Mouse (Mus musculus) 416B (cell line): ENCODE results near the gene Gm4763.
"Not testable (repeated sequence)": the region's sequence is repeated elsewhere in the genome, so short reads cannot be mapped to it uniquely, and the experiment has no call there.

Source experiments
- DNase-seq: peaks from one replicate; pipeline ENCODE4 v3.0.0; 2011; ENCODE audit warnings: low read depth

Gene Gm4763

DNA sequence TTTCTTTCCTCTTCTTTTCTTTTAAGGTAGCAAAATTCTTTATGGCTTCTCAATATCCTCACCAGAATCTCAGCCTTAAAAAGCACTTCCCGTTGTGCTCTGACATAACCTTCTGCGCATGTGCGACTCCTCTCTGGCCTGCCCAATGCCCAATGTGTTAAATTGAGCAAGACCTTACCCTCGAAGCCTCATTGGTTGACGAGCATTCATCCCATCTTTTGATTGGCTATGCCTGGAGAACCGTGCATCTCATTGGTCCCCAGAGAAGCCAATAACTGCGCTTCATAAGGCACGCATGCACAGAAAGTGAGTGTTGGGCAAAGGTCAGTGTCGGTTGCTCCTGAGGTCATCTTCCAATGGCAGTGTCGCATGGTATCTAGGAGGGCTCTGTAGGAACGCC is at the start of gene Gm4763:
TSS of gene Gm4763 (minus strand) at position 101 of the 400 bp plus-strand sequence.
- not testable (repeated sequence) for DNase-seq

DNA sequence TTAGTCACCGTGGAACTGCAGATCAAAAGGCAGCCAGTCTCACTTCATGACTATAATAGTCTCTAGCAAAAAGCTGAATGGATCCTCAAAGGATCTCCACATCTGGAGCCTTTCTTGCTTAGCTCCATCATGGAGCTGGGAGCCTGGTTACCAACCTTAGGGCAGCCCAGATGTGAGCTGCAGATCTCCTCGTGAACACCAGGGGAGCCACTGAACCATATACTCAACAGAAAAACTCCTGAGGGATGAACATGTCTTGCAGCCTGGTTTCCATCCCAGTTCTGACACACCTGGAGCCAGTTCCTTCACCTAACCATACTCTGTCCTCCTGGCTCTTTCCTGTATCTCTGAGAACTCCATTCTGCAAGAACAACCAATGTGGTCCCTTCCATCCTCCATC is 49.4 kb upstream of the Gm4763 start:
- DNase-seq, result no peak

DNA sequence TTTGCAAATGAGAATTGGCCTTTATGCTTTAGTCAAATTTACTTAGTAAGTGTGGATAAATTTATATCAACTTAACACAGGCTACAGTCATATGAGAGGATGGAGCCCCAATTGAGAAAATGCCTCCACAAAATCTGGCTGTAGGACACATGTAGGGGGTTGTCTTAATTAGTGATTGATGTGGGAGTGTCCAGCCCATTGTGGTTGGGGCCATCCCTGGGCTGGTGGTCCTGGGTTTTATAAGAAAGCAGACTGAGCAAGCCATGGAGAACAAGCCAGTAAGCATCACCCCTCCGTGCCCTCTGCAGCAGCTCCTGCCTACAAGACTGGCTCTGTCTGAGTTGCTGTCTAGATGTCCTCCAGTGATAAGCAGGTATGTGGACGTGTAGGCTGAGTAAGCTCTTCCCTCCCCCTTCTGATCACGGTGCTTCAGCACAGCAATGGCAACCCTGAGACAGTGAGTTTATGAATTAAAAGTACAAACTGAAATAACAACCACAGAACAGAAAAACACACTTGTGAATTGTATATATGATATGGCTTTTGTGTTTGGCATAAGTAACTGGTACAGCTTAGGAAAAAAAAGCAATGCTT is 47.3 kb upstream of the Gm4763 start:
- no peak for DNase-seq

DNA sequence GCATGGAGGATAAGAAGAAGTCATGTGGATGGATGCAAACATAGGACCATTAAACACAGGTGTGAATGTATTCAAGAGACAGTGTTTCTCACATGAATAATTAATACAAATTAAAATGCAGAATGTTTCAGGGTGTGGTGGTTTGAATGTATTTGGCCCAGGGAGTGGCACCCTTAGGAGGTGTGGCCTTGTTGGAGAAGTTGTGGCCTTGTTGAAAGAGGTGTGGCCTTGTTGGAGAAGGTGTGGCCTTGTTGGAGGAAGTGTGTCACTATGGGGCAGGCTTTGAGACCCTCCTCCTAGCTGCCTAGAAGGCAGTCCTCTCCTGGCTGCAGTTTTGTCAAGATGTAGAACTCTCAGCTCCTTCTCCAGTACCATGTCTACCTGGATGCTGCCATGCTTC is 44.7 kb upstream of the Gm4763 start:
- DNase-seq, result no peak

DNA sequence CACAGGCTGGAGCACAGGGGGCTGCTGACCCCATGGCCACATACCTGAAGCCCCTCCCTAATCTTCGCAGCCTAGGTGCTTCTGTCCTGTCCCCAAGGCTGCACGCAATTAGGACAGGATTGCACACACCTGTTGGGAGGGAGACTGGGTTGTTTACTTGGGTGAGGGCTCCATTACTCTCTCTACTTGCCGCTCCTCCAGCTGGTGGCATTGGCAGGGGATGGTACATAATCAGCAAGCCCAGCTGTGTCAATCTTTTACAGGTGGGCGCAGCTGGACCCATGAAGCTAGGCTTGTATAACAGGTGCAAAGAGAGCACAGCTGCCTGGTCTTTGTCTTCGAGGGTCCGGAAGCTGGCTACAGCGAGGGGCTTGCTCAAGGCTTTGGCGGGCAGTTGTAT is 35.9 kb upstream of the Gm4763 start:
- no peak for DNase-seq

DNA sequence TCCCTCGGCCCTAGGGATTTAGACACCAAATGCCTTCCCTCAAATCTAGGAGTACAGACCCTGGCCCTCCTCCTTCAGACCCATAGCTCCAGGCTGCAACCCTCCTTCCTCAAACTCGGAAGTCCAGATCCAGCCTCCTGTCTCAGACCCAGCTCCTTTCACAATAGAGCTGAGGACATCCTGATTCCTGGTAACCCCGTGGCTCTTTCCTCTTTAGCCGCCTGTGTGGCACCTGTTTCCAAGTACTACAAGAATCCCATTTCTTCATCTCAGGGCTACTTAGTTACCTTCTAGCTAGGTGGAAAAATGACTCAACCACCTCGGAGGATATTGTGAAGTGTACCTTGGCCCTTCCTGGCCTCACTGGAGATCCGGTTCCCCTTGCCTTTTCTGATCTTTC is 34.5 kb upstream of the Gm4763 start:
- no peak for DNase-seq

DNA sequence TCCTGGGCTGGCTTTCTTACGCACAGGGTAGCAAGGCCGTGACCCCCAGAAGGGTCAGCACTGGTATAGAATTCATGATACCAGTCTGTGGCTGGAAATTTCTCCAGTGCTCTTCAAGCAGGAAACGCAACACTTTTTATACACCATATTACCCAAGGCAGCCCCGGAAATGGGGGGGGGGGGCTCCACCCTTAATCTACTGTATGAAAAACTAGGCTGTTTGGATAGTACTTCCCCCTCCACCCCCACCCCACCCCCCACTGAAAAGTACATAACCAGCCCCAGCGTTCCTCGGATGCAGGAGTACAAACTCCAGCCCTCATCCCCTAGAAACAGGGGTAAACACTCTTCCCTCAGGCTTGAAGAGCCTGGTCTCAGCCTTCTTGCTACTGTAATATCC is 33.5 kb upstream of the Gm4763 start, which contains the start of gene Cd177:
TSS of gene Cd177 (minus strand) at position 101 of the 400 bp plus-strand sequence.
- no peak for DNase-seq

DNA sequence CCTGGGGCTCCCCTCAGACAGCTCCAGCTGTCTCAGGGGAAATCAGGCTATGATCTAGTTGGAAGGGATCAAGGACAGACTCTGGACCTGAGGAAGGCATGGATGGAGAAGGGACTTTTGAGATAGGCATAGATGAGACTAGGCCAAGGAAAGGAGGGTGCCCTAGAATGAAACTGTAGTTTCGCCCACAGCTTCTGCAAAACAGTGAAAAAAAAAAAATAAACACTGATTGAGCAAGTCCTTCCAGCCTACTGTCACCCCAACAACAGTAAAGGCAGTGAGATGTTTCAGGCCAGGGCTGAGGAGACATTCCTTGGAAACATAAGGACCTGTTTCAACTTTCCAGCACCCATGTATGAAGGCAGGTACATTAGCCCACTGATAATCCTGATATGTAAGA is 31.8 kb upstream of the Gm4763 start:
- no peak for DNase-seq

DNA sequence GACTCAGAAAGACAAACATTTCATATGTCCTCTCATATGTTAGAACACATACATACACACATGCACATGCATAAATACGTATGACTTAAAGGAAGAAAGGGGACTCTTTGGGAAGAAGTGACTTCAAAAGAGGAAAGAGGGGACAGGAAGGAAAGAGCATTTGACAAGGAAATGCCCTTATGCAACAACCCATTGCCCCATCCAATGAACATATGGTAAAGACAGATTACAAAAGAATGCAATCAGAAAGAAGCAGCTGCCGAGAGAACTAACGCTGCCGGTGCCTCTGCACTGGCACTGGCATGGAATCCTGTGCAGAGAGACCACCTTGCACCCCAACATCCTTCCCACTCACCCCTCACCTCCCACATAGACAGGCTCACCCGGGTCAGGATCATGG is 26.8 kb upstream of the Gm4763 start:
- peak; percentile 37 for DNase-seq

DNA sequence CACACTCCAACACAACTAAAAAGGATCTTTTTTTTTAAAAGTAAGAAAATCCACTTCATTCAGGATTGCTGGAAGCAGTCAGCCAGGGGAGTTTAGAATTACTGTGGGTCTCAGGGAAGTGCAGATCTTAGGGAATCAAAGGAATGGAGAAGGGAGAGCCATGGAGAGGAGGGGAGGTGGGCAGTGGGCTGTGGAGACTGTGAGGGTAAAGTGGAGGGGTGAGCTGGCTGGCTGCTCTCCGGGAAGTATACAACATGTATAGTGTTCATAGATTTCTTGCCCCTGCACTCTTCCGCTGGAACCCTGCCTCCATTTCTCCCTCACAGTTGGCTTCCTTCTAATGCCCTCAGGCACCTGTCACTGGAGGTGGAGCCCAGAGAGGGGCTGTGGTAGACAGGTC is 24.9 kb upstream of the Gm4763 start:
- no peak for DNase-seq

DNA sequence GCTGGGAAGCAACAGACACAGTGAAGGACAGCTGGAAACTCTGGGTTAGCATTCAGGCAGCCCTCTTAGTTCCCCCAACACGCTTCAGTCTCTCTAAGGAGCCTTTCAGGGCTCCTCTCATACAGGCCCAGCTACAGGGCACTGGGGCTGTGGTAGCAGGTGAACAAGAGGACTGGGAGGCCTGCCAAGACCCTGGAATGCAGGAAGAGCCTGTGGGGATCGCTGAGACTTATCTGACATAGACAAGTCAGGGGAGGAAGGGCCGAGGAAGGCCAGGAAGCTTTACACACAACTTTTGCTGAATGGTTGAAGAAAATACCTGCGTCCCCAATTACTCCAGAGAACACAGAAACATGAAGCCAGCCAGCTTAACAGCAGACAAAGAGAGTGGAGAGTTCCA is 24.0 kb upstream of the Gm4763 start:
- no peak for DNase-seq

DNA sequence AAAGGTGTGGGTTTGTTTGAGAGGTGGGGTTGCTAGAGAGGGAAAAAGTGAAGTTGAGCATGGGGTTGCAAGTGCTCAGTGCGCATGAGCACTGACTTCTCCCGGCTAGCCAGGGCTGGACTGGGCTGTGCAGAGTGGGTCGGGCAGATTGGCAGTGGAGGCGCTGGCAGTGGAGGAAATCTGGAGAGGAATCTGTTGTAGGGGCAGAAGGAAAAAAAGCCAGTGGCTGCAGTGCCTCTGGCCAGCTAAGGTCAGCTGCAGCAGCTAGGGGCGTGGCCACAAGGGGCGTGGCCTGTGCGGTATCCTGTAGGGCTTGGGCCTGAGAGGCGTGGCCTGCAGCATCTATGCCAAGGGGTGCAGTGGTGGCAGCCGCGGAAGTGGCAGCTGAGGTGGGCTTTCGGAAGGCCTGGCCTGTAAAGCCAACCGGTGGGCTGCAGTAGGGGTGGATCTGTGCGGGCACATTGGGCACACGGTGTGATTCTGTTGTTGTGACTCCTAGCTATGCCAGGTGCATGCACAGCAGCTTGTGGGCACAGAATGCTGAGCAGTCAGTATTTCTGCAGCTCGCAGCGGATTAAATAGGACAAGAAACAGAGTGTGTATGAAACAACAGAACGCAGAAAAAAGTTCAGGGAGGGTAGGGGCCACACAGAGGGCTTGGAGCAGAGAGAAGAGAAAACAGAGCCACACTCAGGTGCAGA is 9.4 kb upstream of the Gm4763 start:
- peak; percentile 17 for DNase-seq

DNA sequence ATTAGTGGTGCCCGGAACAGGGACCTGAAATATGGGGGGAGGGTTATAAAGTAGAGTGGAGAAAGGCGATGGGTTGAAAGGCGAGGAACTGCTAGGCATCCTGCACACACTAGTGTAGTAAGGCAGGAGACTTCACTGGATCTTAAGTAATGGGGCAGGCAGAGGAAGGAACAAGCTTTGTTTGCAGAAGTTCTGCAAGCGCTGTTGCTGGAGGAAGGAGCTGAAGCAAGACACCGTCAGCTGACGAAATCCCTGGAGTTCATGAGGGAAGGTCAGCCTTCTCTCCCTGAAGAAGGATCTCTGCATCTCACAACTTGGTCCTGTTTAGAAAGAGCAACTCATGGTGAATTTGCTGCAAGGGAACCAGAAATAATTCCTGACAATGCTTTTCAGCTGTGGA is 11.7 kb downstream of the Gm4763 start:
- peak; percentile 45 for DNase-seq

DNA sequence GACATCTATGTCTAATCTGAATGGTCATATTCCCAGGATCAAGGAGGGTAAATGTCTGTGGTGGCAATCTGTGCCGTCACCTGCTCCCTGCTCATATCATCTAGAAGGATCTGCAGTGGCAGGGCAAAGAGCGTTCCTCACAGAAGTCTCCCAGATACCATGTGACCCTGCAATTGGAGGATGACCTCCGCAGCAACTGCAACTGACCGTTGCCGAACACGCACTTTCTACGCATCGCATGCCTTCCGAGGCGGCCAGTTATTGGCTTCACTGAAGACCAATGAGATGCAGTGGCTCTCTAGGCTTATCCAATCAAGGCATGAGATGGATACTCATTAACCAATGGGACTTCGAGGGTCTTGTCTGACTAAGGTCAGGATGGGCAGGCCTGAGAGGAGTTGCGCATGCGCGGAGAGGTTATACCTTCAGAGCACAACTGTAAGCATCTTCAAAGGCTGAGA is 17.8 kb downstream of the Gm4763 start, which contains the start of gene BC049730:
TSS of gene BC049730 (plus strand) at position 411 of the 461 bp plus-strand sequence.
- no peak for DNase-seq

DNA sequence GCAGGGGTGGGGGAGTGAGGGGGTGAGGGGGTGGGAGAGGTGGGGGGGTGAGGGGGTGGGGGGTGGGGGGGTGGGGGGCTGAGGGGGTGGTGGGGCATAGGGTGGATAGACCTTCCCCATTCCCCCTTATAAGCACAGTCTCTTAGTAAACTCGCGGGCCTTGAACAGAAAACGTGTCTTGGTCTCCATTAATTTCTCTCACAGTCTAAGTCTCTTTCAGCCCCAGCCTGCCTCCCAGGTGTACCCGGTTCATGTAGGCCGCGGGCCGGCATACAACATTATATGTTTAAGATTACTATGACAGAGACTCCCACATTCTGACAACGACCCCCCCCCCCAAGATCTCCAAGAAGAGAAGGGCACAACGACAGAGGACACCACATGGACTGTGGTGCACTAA is 23.9 kb downstream of the Gm4763 start:
- not testable (repeated sequence) for DNase-seq

DNA sequence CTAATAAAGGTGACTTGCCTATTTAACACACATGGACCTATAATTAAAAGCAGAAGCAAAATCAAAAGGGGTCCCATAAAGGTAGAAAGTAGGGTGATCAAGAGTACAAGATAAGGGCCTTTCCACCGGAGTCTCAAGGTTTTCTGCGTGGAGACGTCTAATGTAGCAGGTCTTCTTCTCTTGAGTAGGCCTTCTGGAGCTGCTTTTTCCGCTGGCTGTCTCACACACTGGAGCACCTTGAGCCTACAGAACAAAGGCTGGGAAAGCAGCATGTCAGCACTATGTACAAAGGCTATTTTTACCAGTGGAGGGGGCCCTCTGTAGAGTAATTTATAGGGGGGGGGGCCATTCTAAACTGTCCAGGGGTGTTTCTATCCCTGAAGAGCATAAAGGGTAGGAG is 28.8 kb downstream of the Gm4763 start:
- DNase-seq, result not testable (repeated sequence)

DNA sequence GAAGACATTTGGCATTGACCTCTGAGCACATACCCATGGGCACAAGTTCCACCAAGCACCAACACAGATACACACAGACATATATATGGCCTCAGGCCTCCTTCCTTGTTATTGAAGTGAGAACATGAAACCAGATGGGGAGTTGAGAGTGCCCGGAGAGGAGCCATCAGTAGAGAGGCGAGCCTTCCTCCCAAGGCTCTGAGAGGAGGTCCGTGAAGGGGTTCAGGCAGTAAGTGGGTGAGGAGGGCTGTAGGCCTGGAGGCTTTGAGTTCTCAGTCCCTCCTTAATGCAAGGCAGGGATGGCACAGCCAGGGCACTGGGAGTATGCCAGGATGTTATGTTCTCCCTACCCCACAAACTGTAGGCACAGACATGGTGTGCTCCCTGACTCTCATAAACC is 34.0 kb downstream of the Gm4763 start:
- DNase-seq, result not testable (repeated sequence)

DNA sequence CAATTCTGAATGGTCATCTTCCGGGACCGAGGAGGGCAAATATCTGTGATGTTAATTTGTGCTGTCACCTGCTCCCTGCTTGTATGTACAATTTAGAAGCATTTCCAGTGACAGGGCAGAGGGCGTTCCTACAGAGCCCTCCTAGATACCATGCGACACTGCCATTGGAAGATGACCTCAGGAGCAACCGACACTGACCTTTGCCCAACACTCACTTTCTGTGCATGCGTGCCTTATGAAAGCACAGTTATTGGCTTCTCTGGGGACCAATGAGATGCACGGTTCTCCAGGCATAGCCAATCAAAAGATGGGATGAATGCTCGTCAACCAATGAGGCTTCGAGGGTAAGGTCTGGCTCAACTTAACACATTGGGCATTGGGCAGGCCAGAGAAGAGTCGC is 39.2 kb downstream of the Gm4763 start:
- not testable (repeated sequence) for DNase-seq

DNA sequence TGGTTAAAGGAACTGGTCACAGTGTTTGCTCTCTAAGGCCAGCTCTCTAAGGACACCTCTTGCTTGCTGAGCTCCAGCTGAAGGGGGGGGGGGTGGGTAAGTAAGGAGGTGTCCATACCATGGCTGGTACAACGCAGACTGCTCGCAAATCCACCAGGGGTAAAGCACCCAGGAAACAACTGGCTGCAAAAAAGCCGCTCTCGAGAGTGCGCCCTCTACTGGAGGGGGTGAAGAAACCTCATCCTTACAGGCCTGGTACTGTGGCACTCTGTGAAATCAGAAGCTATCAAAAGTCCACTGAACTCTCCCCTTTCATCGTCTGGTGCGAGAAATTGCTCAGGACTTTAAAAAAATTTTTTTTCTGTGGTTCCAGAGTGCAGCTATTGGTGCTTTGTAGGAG is 42.6 kb downstream of the Gm4763 start:
- not testable (repeated sequence) for DNase-seq

DNA sequence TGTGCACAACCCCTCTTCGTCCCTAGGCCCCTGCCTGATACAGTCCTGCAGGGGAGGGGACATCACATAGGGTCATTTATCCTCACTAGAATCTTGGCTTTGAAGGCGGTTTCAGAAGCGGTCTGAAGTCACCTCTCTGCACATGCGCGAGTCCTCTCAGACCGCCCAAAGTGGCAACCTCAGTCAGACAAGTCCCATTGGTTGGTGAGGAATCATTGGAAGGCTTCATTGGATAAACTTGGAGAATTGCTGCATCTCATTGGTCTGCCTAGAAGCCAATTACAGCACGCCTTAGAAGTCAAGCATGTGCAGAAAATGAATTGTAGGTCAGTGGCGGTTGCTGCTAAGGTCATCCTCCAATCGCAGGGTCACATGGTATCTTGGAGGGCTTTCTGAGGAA is 50.1 kb downstream of the Gm4763 start, which contains the start of gene Tex101:
TSS of gene Tex101 (minus strand) at position 101 of the 400 bp plus-strand sequence.
- DNase-seq, result no peak

DNA sequence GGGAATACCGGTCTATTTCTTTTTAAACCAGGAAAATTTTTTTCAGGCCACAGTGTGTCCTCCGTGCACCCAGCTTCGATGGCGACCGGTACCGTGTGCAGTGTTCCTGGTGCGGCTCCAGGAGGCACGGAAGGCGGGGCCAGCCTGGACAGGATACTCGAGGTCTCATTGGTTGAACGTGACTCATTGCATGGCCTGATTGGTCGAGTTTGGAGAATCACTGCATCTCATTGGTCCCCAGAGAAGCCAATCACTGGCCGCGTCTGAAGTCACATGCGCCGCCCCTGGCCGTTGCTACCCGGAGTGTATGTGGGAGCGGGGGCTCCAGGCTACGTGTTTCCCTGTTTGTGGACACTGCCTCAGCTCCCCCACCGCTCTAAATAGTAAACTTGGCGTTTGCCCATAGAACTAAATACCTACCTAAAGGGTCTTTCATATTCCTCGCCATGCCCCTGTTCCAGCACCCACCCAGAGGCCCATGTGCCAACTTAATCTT is 54.7 kb downstream of the Gm4763 start:
- DNase-seq, result no peak
